Mouse (Mus musculus) CH12.LX (cell line): Measurements from ENCODE around the gene Nfkbiz. TPM values are rescaled to one million over a fixed set of nuclear protein-coding genes. Genes with fewer than 3 reads are reported as not detected.

Source experiments
- DNase-seq: peaks from one replicate; pipeline ENCODE4 v3.0.0-alpha.2; 2013; ENCODE audit errors: extremely low read depth
- H3K27ac ChIP-seq: 2 replicates; pipeline ENCODE4 v1.5.1; 2012; ENCODE audit warnings: low read depth, mild to moderate bottlenecking, control low read depth, moderate library complexity; ENCODE audit not compliant: insufficient read depth
- H3K27me3 ChIP-seq: replicated peaks from 2 replicates; pipeline ENCODE3; 2012; ENCODE audit warnings: inconsistent platforms
- H3K36me3 ChIP-seq, 2 experiments: replicated peaks in 1 of 2; 2 replicates each; pipeline versions ENCODE3 to v1.6.1; 2012; ENCODE audit warnings: inconsistent platforms in 1 of 2, low read length in 1 of 2, mild to moderate bottlenecking in 1 of 2, mixed read lengths in 1 of 2, moderate library complexity in 1 of 2; ENCODE audit not compliant: control insufficient read depth in 1 of 2, insufficient read depth in 1 of 2
- H3K4me1 ChIP-seq, 2 experiments: 2 replicates each; pipeline ENCODE4 v1.6.1; 2012; ENCODE audit warnings: inconsistent platforms in 1 of 2, moderate library complexity in 1 of 2; ENCODE audit not compliant: insufficient read depth in 2 of 2, control insufficient read depth in 1 of 2
- H3K4me2 ChIP-seq: 2 replicates; pipeline ENCODE4 v1.6.1; 2012; ENCODE audit warnings: low read depth, mild to moderate bottlenecking, control low read depth; ENCODE audit not compliant: poor library complexity, insufficient read depth, severe bottlenecking
- H3K4me3 ChIP-seq, 3 experiments: fragments of 150-350 bp in 1 of 3; sonication (generic) in 1 of 3; replicated peaks in 1 of 3; 2 replicates each; pipeline versions ENCODE3 to v1.5.1; 2011 to 2012; ENCODE audit warnings: low read depth in 2 of 3, low read length in 2 of 3, mild to moderate bottlenecking in 2 of 3, moderate library complexity in 2 of 3, control low read depth in 1 of 3, improper control_type of control experiment in 1 of 3, inconsistent platforms in 1 of 3, mixed read lengths in 1 of 3; ENCODE audit not compliant: poor library complexity in 1 of 3
- H3K79me2 ChIP-seq: replicated peaks from 2 replicates; pipeline ENCODE4 v1.6.1; 2012; ENCODE audit warnings: mild to moderate bottlenecking, moderate library complexity; ENCODE audit not compliant: control insufficient read depth, poor library complexity, insufficient read depth, severe bottlenecking; ENCODE audit errors: extremely low read depth
- H3K9ac ChIP-seq: 2 replicates; pipeline ENCODE4 v1.6.1; 2012; ENCODE audit warnings: low read depth, mild to moderate bottlenecking, control low read depth, moderate library complexity; ENCODE audit not compliant: insufficient read depth
- H3K9me3 ChIP-seq: replicated peaks from 2 replicates; pipeline ENCODE3; 2012; ENCODE audit warnings: low read length, inconsistent platforms, mixed read lengths
- BHLHE40 ChIP-seq: IDR thresholded peaks from 2 replicates; pipeline ENCODE4 v1.6.1; 2011; ENCODE audit warnings: mild to moderate bottlenecking, low read depth, low read length, improper control_type of control experiment
- CHD1 ChIP-seq: IDR thresholded peaks from 2 replicates; pipeline ENCODE4 v1.6.1; 2012; ENCODE audit warnings: low read depth, low read length, improper control_type of control experiment, inconsistent platforms
- CTCF ChIP-seq, 2 experiments: IDR thresholded peaks in 1 of 2; conservative IDR thresholded peaks in 1 of 2; 2 replicates each; pipeline ENCODE4 v1.5.1; 2011 to 2012; ENCODE audit warnings: low read depth in 2 of 2, low read length in 2 of 2, improper control_type of control experiment in 1 of 2, inconsistent platforms in 1 of 2, mild to moderate bottlenecking in 1 of 2, moderate library complexity in 1 of 2
- E2F4 ChIP-seq: IDR thresholded peaks from 2 replicates; pipeline ENCODE4 v1.6.1; 2011; ENCODE audit warnings: low read depth, low read length, improper control_type of control experiment; ENCODE audit not compliant: insufficient replicate concordance
- ELF1 ChIP-seq: IDR thresholded peaks from 2 replicates; pipeline ENCODE4 v1.6.1; 2014; ENCODE audit warnings: low read depth, mild to moderate bottlenecking, inconsistent platforms, low read length, improper control_type of control experiment
- EP300 ChIP-seq: IDR thresholded peaks from 2 replicates; pipeline ENCODE4 v1.6.1; 2011; ENCODE audit warnings: low read length, improper control_type of control experiment
- GABPA ChIP-seq: IDR thresholded peaks from 2 replicates; pipeline ENCODE4 v1.6.1; 2012; ENCODE audit warnings: low read depth, low read length, improper control_type of control experiment, inconsistent platforms; ENCODE audit not compliant: insufficient replicate concordance
- HCFC1 ChIP-seq: IDR thresholded peaks from 2 replicates; pipeline ENCODE4 v1.6.1; 2012; ENCODE audit warnings: low read depth, mild to moderate bottlenecking, inconsistent platforms, low read length, improper control_type of control experiment
- JUN ChIP-seq: IDR thresholded peaks from 2 replicates; pipeline ENCODE4 v1.6.1; 2011; ENCODE audit warnings: low read depth, mild to moderate bottlenecking, low read length, improper control_type of control experiment, moderate library complexity; ENCODE audit not compliant: insufficient read depth
- KAT2A ChIP-seq: IDR thresholded peaks from 2 replicates; pipeline ENCODE4 v1.6.1; 2012; ENCODE audit warnings: low read length, improper control_type of control experiment, inconsistent platforms; ENCODE audit not compliant: insufficient replicate concordance
- MEF2A ChIP-seq: IDR thresholded peaks from 2 replicates; pipeline ENCODE4 v1.6.1; 2014; ENCODE audit warnings: low read depth, mild to moderate bottlenecking, inconsistent platforms, low read length, improper control_type of control experiment, borderline replicate concordance
- MXI1 ChIP-seq: IDR thresholded peaks from 2 replicates; pipeline ENCODE4 v1.6.1; 2011; ENCODE audit warnings: mild to moderate bottlenecking, low read depth, low read length, improper control_type of control experiment
- POLR2A ChIP-seq: IDR thresholded peaks from 2 replicates; pipeline ENCODE4 v1.6.1; 2011; ENCODE audit warnings: low read depth, mild to moderate bottlenecking, improper control_type of control experiment, low read length
- RAD21 ChIP-seq: IDR thresholded peaks from 2 replicates; pipeline ENCODE4 v1.6.1; 2011; ENCODE audit warnings: low read depth, mild to moderate bottlenecking, low read length, improper control_type of control experiment, moderate library complexity
- RCOR1 ChIP-seq: conservative IDR thresholded peaks from 2 replicates; pipeline ENCODE4 v1.6.1; 2012; ENCODE audit warnings: low read depth, mild to moderate bottlenecking, inconsistent platforms, low read length, improper control_type of control experiment
- SIN3A ChIP-seq: IDR thresholded peaks from 2 replicates; pipeline ENCODE4 v1.6.1; 2012; ENCODE audit warnings: low read length, improper control_type of control experiment, inconsistent platforms
- SMC3 ChIP-seq: IDR thresholded peaks from 2 replicates; pipeline ENCODE4 v1.6.1; 2011; ENCODE audit warnings: low read depth, low read length, improper control_type of control experiment
- TBP ChIP-seq: conservative IDR thresholded peaks from 2 replicates; pipeline ENCODE4 v1.6.1; 2011; ENCODE audit warnings: low read depth, low read length, improper control_type of control experiment
- UBTF ChIP-seq: IDR thresholded peaks from 2 replicates; pipeline ENCODE4 v1.6.1; 2012; ENCODE audit warnings: low read depth, mild to moderate bottlenecking, inconsistent platforms, low read length, improper control_type of control experiment, moderate library complexity
- USF2 ChIP-seq: conservative IDR thresholded peaks from 2 replicates; pipeline ENCODE4 v1.6.1; 2011; ENCODE audit warnings: low read depth, low read length, improper control_type of control experiment
- ZKSCAN1 ChIP-seq: IDR thresholded peaks from 2 replicates; pipeline ENCODE4 v1.6.1; 2012; ENCODE audit warnings: low read depth, inconsistent platforms, low read length, improper control_type of control experiment, borderline replicate concordance
- dilution Hi-C: fragments of 300-500 bp; cut with MboI; formaldehyde crosslinking; loops from 2 replicates; pipeline ENCODE4 v1.14.3; 2020; ENCODE audit warnings: low sequenced_read_pairs; ENCODE audit not compliant: extremely low pct_unique_long_range_greater_than_20kb, extremely low pct_ligation_motif_present
- in situ Hi-C: fragments of 300-500 bp; cut with MboI; formaldehyde crosslinking; loops from 3 replicates; pipeline ENCODE4 v1.14.3; 2019; ENCODE audit warnings: low sequenced_read_pairs, low pct_ligation_motif_present, low pct_unique_long_range_greater_than_20kb, mixed read lengths
- polyA plus RNA-seq: library from polyadenylated mRNA; unstranded; fragments of >175 nt; gene quantifications from 2 replicates; pipeline ENCODE4 v1.2.1, GENCODE M21; 2012; ENCODE audit warnings: low read depth; ENCODE audit not compliant: insufficient read length
- total RNA-seq, 2 experiments: library from RNA; depleted of rRNA; stranded (reverse); fragments of 300-350 nt in 1 of 2; fragments of >200 nt in 1 of 2; gene quantifications; 2 replicates each; pipeline ENCODE4 v1.2.3; 2012 to 2014

The Nfkbiz gene
- total and polyA plus RNA-seq, 3 experiments, result 13.7 to 19.7 (median 17.1) TPM

DNA sequence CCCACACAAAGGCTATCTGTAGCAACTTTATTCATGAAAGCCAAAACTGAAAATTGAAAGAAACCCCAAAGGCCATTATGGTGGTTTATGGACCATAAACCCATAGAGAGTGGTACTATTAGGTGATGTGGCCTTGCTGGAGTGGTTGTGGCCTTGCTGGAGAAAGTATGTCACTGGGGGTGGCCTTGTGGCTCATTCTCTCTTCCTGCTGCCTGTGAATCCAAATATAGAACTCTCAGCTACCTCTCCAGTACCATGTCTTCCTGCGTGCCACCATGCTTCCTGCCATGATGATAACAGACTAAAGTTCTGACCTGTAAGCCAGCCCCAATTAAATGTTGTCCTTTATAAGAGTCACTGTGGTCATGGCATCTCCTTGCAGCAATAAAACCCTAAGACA, 33.9 kb downstream of the Nfkbiz start:
- DNase-seq, result no peak
- dilution Hi-C loops (no loop called here), in situ Hi-C loops (no loop called here)

DNA sequence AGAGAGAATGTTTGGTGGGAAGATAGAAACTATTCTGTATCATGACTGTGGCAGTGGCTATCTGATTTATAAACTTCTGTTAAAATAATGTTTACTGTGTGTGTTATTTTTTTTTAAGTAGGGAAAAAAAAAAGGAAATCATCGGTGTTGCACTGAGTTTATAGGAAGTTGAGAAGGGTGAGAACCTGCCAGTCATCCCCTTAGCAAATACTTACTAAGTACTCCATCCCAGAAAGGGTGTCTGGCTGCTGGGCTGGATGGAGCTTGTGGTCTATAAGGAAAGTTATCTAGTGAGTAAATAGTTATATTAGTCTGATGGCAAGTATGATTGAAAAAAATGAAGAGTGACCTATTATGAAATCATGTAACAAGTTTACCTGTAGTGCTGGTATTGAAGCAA, 37.1 kb downstream of the Nfkbiz start:
- in situ Hi-C loops, result no loop called here
- dilution Hi-C loops, result no loop called here
- Histone ChIP-seq H3K27me3 (no peaks in the 10 kb centered on the region), H3K79me2 (no peaks in the 10 kb centered on the region), H3K36me3 (no peaks in the 10 kb centered on the region), H3K27ac (no peak overlapping the region), H3K4me3 (no peak overlapping the region), H3K9me3 (no peaks in the 10 kb centered on the region), H3K4me1 (peaks cover 4 to 32% of the 10 kb centered on the region in 2 experiments; a peak in 3 of 4 replicates), H3K9ac (no peak overlapping the region), H3K4me2 (no peak overlapping the region)
- no peak for TF ChIP-seq BHLHE40
- TF ChIP-seq RCOR1, result no peak
- TF ChIP-seq E2F4, result no peak
- no peak for TF ChIP-seq GABPA
- no peak for TF ChIP-seq USF2
- TF ChIP-seq EP300, result no peak
- TF ChIP-seq HCFC1, result no peak
- TF ChIP-seq JUN, result no peak
- TF ChIP-seq CTCF (conservative IDR thresholded peaks at IDR 0.05 in 1 of 2, IDR thresholded peaks at IDR 0.05 in 1 of 2; ENCODE audit: low read depth in 2 of 2, low read length in 2 of 2), result no peak
- TF ChIP-seq CHD1, result no peak
- no peak for TF ChIP-seq SIN3A
- DNase-seq, result no peak

More for the DNA sequence above, 33.9 kb downstream of the Nfkbiz start:
- Histone ChIP-seq H3K27ac (no peak overlapping the region), H3K36me3 (peaks cover 2 to 10% of the 10 kb centered on the region in 2 experiments), H3K4me3 (no peak overlapping the region), H3K4me1 (peaks cover 6 to 35% of the 10 kb centered on the region in 2 experiments), H3K27me3 (no peaks in the 10 kb centered on the region), H3K9ac (no peak overlapping the region), H3K4me2 (no peak overlapping the region), H3K79me2 (no peaks in the 10 kb centered on the region), H3K9me3 (no peaks in the 10 kb centered on the region)
- TF ChIP-seq SMC3, result no peak
- no peak for TF ChIP-seq ZKSCAN1
- no peak for TF ChIP-seq UBTF
- TF ChIP-seq ELF1, result no peak
- TF ChIP-seq MEF2A, result no peak
- TF ChIP-seq RAD21, result no peak
- TF ChIP-seq KAT2A, result no peak
- TF ChIP-seq POLR2A, result no peak
- TF ChIP-seq TBP, result no peak
- no peak for TF ChIP-seq CTCF (conservative IDR thresholded peaks at IDR 0.05 in 1 of 2, IDR thresholded peaks at IDR 0.05 in 1 of 2; ENCODE audit: low read depth in 2 of 2, low read length in 2 of 2)
- TF ChIP-seq MXI1, result no peak
- no peak for TF ChIP-seq RCOR1
- TF ChIP-seq USF2, result no peak
- TF ChIP-seq HCFC1, result no peak
- no peak for TF ChIP-seq E2F4
